Mouse (Mus musculus): ENCODE measurements around the gene Suv39h2. TPM values are rescaled to one million over a fixed set of nuclear protein-coding genes. Genes with fewer than 3 reads are reported as not detected.

The Suv39h2 gene
- polyA plus RNA-seq, 1 experiment from 2014 or later, result 28.8 TPM

- 67% methylated on average over 6 of the region's 6 CpGs for WGBS
- peak; percentile 64; the same call in 1 of the 2 replicates for ATAC-seq (ENCODE audit: low FRiP score, low TSS enrichment)
Measured at GRCm38 (mm10) chr2:3435369-3436061, 39.3 kb downstream of the Suv39h2 start.

DNA sequence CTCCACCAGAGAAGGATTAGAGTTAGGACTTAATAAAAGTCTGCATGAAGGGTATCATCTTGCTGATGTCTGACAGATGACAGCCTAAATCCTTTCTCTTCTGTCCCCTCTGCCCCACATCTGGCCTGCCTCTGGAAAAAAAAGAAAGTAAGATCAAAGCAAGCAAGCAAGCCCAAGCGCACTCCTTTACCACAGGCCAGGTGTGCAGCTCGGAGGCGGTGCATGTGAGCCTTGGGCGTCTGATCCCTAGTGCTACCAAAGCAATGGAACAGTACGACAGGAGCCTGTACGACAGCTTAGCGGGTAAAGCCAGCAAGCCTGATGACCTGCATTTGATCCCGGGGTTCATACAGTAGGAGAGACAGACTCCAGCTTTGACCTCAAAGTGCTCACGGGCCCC is 43.9 kb downstream of the Suv39h2 start:
- H3K27me3 ChIP-seq (ENCODE audit: control insufficient read depth, insufficient read depth, low read length), result no peaks in the 10 kb centered on the region
- H3K4me2 ChIP-seq (replicated peaks; ENCODE audit: low read depth, low read length), result no peak overlapping the region
- H3K9me3 ChIP-seq (ENCODE audit: control insufficient read depth, low read length), result no peaks in the 10 kb centered on the region
- peaks cover 2% of the 10 kb centered on the region; the same call in 1 of the 2 replicates for H3K4me1 ChIP-seq (ENCODE audit: control insufficient read depth, insufficient read depth, low read length)
- 74% methylated on average over 9 of the region's 9 CpGs for WGBS
- H3K27ac ChIP-seq (ENCODE audit: low read depth, low read length), result no peak overlapping the region
- H3K9ac ChIP-seq (ENCODE audit: low read depth, low read length), result no peak overlapping the region
- H3K36me3 ChIP-seq (ENCODE audit: control insufficient read depth, insufficient read depth, low read length), result no peaks in the 10 kb centered on the region
- H3K4me3 ChIP-seq (ENCODE audit: low read length), result no peak overlapping the region
- ATAC-seq (ENCODE audit: low FRiP score, low TSS enrichment), result no peak

More at GRCm38 (mm10) chr2:3435369-3436061, 39.3 kb downstream of the Suv39h2 start:
- Histone ChIP-seq H3K9me3 (ENCODE audit: control insufficient read depth, low read length) (no peaks in the 10 kb centered on the region), H3K4me1 (ENCODE audit: control insufficient read depth, insufficient read depth, low read length) (peaks cover 2% of the 10 kb centered on the region; the same call in 1 of the 2 replicates), H3K27ac (ENCODE audit: low read depth, low read length) (no peak overlapping the region), H3K4me2 (replicated peaks; ENCODE audit: low read depth, low read length) (no peak overlapping the region), H3K4me3 (ENCODE audit: low read length) (no peak overlapping the region), H3K36me3 (ENCODE audit: control insufficient read depth, insufficient read depth, low read length) (0 out of 2 replicates have a peak, but pooled peaks cover 3% of the 10 kb centered on the region), H3K27me3 (ENCODE audit: control insufficient read depth, insufficient read depth, low read length) (no peaks in the 10 kb centered on the region), H3K9ac (ENCODE audit: low read depth, low read length) (no peak overlapping the region)

- Histone ChIP-seq H3K27ac (ENCODE audit: low read depth, low read length) (no peak overlapping the region), H3K4me2 (replicated peaks; ENCODE audit: low read depth, low read length) (peak overlapping the region; percentile 67), H3K9ac (ENCODE audit: low read depth, low read length) (peak overlapping the region; percentile 51; the same call in 1 of the 2 replicates), H3K27me3 (ENCODE audit: control insufficient read depth, insufficient read depth, low read length) (no peaks in the 10 kb centered on the region), H3K4me3 (ENCODE audit: low read length) (peak overlapping the region; percentile 70), H3K4me1 (ENCODE audit: control insufficient read depth, insufficient read depth, low read length) (peaks cover 5% of the 10 kb centered on the region; the same call in 1 of the 2 replicates), H3K36me3 (ENCODE audit: control insufficient read depth, insufficient read depth, low read length) (no peaks in the 10 kb centered on the region), H3K9me3 (ENCODE audit: control insufficient read depth, low read length) (no peaks in the 10 kb centered on the region)
- ATAC-seq (ENCODE audit: low FRiP score, low TSS enrichment), result no peak
- WGBS, result 9% methylated on average over 9 of the region's 10 CpGs
Measured at GRCm38 (mm10) chr2:3424579-3424910, 50.3 kb downstream of the Suv39h2 start.

- peak within 1 kb of the TSS; percentile 67 for H3K4me2 ChIP-seq (replicated peaks; ENCODE audit: low read depth, low read length)
- H3K9me3 ChIP-seq (ENCODE audit: control insufficient read depth, low read length), result no peaks in the 10 kb centered on the region
- H3K27me3 ChIP-seq (ENCODE audit: control insufficient read depth, insufficient read depth, low read length), result no peaks in the 10 kb centered on the region
- ATAC-seq (ENCODE audit: low FRiP score, low TSS enrichment), result peak; percentile 98
- WGBS, result 1% methylated on average over 29 of the region's 29 CpGs
- no peaks in the 10 kb centered on the region for H3K36me3 ChIP-seq (ENCODE audit: control insufficient read depth, insufficient read depth, low read length)
- peaks cover 5% of the 10 kb centered on the region; the same call in 1 of the 2 replicates for H3K4me1 ChIP-seq (ENCODE audit: control insufficient read depth, insufficient read depth, low read length)
- peak within 1 kb of the TSS; percentile 70 for H3K4me3 ChIP-seq (ENCODE audit: low read length)
- H3K27ac ChIP-seq (ENCODE audit: low read depth, low read length), result no peak within 1 kb of the TSS
- H3K9ac ChIP-seq (ENCODE audit: low read depth, low read length), result peak within 1 kb of the TSS; percentile 51; the same call in 1 of the 2 replicates
Measured at GRCm38 (mm10) chr2:3423841-3424578, 50.8 kb downstream of the Suv39h2 start, which contains the start of gene Dclre1c. Dclre1c (plus strand) TSS chr2:3424131.

DNA sequence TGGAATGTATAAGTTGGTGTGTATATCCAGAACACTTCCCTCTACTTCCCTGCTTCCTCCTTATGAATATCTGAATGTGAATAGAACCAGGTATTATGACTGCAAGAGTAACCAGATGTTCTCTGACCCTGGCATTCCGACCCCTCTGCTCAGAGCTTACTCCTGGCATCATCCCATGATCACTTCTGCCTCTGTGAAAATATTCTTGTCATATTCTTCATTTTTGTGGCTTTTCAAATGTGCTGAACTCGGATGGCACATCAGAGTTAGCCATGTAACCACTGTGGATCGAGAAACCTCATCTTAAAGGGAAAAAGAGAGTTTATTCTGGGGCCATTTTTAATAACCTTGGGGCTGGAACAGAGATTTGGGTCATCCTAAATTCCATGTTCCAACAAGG is 52.3 kb downstream of the Suv39h2 start, which contains the start of gene Meig1:
TSS of gene Meig1 (minus strand) at position 101 of the 400 bp plus-strand sequence.
- WGBS, result 62% methylated on average over 3 of the region's 3 CpGs
- no peak within 1 kb of the TSS for H3K9ac ChIP-seq (ENCODE audit: low read depth, low read length)
- H3K9me3 ChIP-seq (ENCODE audit: control insufficient read depth, low read length), result no peaks in the 10 kb centered on the region
- no peak within 1 kb of the TSS for H3K4me2 ChIP-seq (replicated peaks; ENCODE audit: low read depth, low read length)
- peaks cover 3% of the 10 kb centered on the region; the same call in 1 of the 2 replicates for H3K27me3 ChIP-seq (ENCODE audit: control insufficient read depth, insufficient read depth, low read length)
- no peak within 1 kb of the TSS for H3K27ac ChIP-seq (ENCODE audit: low read depth, low read length)
- ATAC-seq (ENCODE audit: low FRiP score, low TSS enrichment), result no peak
- H3K36me3 ChIP-seq (ENCODE audit: control insufficient read depth, insufficient read depth, low read length), result no peaks in the 10 kb centered on the region
- peaks cover 5% of the 10 kb centered on the region; the same call in 1 of the 2 replicates for H3K4me1 ChIP-seq (ENCODE audit: control insufficient read depth, insufficient read depth, low read length)
- H3K4me3 ChIP-seq (ENCODE audit: low read length), result no peak within 1 kb of the TSS

- Histone ChIP-seq H3K4me3 (ENCODE audit: low read length) (no peak overlapping the region), H3K4me1 (ENCODE audit: control insufficient read depth, insufficient read depth, low read length) (peaks cover 5% of the 10 kb centered on the region; the same call in 1 of the 2 replicates), H3K4me2 (replicated peaks; ENCODE audit: low read depth, low read length) (no peak overlapping the region), H3K36me3 (ENCODE audit: control insufficient read depth, insufficient read depth, low read length) (no peaks in the 10 kb centered on the region), H3K27me3 (ENCODE audit: control insufficient read depth, insufficient read depth, low read length) (peaks cover 6% of the 10 kb centered on the region), H3K9me3 (ENCODE audit: control insufficient read depth, low read length) (no peaks in the 10 kb centered on the region), H3K27ac (ENCODE audit: low read depth, low read length) (no peak overlapping the region), H3K9ac (ENCODE audit: low read depth, low read length) (no peak overlapping the region)
- no peak for ATAC-seq (ENCODE audit: low FRiP score, low TSS enrichment)
- WGBS, result 80% methylated on average over 4 of the region's 4 CpGs
Measured at GRCm38 (mm10) chr2:3420157-3420556, 54.7 kb downstream of the Suv39h2 start.

DNA sequence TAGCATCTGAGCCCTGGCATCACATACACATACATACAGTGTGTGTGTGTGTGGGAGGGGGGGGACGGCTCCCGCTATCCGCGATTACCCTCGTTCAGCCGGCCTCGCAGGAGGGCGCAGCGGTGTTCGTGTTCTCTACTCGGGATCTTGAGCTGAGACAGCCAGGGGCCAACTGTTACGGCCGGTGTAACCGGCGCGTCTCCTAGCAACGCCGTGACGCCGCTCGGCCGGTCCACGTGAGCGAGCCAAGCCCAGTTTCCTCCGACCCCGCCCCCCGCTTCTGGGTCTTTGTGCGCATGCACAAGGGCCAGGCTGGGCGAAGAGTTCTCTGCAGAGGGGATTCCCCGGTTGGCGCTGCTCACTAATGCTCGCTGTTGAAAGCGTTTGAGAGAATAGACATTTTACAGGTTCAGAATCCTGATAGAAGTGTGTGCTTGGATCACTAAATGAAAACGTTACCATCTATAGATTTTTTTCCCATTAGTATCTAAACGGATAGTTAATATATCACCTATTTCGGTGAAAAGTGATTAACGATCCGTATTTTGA is 55.9 kb downstream of the Suv39h2 start:
- no peaks in the 10 kb centered on the region for H3K36me3 ChIP-seq (ENCODE audit: control insufficient read depth, insufficient read depth, low read length)
- H3K27me3 ChIP-seq (ENCODE audit: control insufficient read depth, insufficient read depth, low read length), result peaks cover 6% of the 10 kb centered on the region
- H3K9me3 ChIP-seq (ENCODE audit: control insufficient read depth, low read length), result no peaks in the 10 kb centered on the region
- peak overlapping the region; percentile 77 for H3K4me2 ChIP-seq (replicated peaks; ENCODE audit: low read depth, low read length)
- no peak overlapping the region for H3K27ac ChIP-seq (ENCODE audit: low read depth, low read length)
- ATAC-seq (ENCODE audit: low FRiP score, low TSS enrichment), result peak; percentile 95
- no peak overlapping the region; the same call in 1 of the 2 replicates for H3K9ac ChIP-seq (ENCODE audit: low read depth, low read length)
- H3K4me3 ChIP-seq (ENCODE audit: low read length), result peak overlapping the region; percentile 55
- H3K4me1 ChIP-seq (ENCODE audit: control insufficient read depth, insufficient read depth, low read length), result no peaks in the 10 kb centered on the region
- WGBS, result 1% methylated on average over 38 of the region's 38 CpGs

- Histone ChIP-seq H3K4me2 (replicated peaks; ENCODE audit: low read depth, low read length) (no peak overlapping the region), H3K9ac (ENCODE audit: low read depth, low read length) (no peak overlapping the region), H3K4me1 (ENCODE audit: control insufficient read depth, insufficient read depth, low read length) (no peaks in the 10 kb centered on the region), H3K27ac (ENCODE audit: low read depth, low read length) (no peak overlapping the region), H3K9me3 (ENCODE audit: control insufficient read depth, low read length) (no peaks in the 10 kb centered on the region), H3K36me3 (ENCODE audit: control insufficient read depth, insufficient read depth, low read length) (no peaks in the 10 kb centered on the region), H3K4me3 (ENCODE audit: low read length) (no peak overlapping the region), H3K27me3 (ENCODE audit: control insufficient read depth, insufficient read depth, low read length) (peaks cover 6% of the 10 kb centered on the region)
- 54% methylated on average over 1 of the region's 1 CpGs for WGBS
- no peak for ATAC-seq (ENCODE audit: low FRiP score, low TSS enrichment)
Measured at GRCm38 (mm10) chr2:3415676-3416075, 59.2 kb downstream of the Suv39h2 start.

All from kidney, embryonic 14.5 days (tissue).